Mouse (Mus musculus) retina, postnatal 7 days (tissue): ENCODE data around the gene Casz1.

Experiments
- DNase-seq: peaks from one replicate; pipeline ENCODE4 v3.0.0-alpha.2; 2012; ENCODE audit warnings: low read depth, low spot score

Casz1 gene

GRCm38 (mm10) chr4:148804137-148804779, at the start of gene Casz1:
TSS of gene Casz1 (plus strand) at chr4:148804429.
- DNase-seq: peak; percentile 91

GRCm38 (mm10) chr4:148758863-148759262, 45.4 kb upstream of the Casz1 start:
- DNase-seq: no peak

DNA sequence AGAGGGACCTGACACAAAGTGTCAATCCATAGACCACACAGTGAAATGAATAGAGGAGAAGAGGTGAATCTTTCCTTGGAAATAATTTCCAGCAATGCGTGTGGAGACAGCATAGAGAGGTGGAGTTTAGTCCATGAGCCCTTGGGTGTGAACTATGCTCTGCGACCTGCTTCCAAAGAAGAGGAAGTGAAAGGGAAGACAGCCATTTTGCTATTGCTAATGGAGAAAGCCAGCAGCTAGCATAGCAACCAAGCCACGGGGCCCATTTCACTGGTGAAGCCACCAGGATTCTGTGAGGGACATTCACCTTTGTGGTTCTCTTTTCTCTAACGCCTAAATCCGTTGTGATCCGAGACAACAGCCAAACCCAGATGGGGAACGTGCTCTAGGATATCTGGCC, 44.1 kb upstream of the Casz1 start:
- DNase-seq: no peak

- DNase-seq: no peak
Observed at GRCm38 (mm10) chr4:148766021-148766775, 38.0 kb upstream of the Casz1 start.

- DNase-seq: no peak
Observed at GRCm38 (mm10) chr4:148767655-148768305, 36.4 kb upstream of the Casz1 start.

GRCm38 (mm10) chr4:148768649-148769048, 35.6 kb upstream of the Casz1 start:
- no peak for DNase-seq

GRCm38 (mm10) chr4:148770582-148771408, 33.4 kb upstream of the Casz1 start:
- DNase-seq: no peak

DNA sequence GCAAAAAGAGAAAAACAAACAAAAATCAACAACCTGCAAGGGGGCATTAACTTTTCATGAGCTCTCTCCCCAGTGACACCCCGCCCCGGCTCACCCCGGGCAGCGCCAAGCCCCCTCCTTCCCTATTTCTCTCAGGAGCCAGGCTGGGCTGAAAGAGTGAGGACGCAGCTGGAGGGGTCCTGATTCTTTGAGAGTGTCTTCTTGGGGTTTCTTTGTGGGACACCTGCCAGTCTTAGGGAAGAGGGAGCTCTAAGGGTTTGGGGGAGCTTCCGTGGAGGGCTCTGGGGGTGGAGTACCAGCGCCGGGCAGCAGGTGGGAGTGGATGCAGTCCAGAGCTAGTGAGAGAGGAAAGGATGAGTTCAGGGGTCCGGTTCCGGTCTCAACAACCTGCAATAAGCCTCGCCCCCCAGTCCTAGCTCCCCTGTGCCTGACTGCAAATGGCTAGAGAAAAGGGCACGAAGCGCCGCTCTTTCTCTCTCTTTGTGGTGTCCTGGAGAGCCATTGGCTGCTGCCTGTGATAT, 32.8 kb upstream of the Casz1 start:
- DNase-seq: no peak

DNA sequence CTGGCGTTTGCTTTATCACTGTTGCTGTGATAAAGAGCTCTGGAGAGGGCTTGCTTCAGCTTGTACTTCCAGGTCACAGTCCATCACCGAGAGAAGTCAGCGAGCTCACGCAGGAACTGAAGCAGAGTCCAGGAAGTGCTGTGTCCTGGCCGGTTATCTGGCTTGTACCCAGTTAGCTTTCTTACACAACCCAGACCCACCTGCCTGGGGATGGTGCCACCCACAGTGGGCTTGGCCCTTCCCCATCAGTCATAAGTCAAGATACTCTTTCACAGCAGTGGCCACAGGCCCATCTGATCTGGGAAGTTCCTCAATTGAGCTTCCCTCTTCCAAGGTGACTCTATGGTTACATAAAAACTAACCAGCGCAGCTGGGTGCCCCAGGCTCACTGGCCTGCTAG, 31.6 kb upstream of the Casz1 start:
- DNase-seq: no peak

GRCm38 (mm10) chr4:148774036-148774435, 30.2 kb upstream of the Casz1 start:
- DNase-seq: peak; percentile 65

DNA sequence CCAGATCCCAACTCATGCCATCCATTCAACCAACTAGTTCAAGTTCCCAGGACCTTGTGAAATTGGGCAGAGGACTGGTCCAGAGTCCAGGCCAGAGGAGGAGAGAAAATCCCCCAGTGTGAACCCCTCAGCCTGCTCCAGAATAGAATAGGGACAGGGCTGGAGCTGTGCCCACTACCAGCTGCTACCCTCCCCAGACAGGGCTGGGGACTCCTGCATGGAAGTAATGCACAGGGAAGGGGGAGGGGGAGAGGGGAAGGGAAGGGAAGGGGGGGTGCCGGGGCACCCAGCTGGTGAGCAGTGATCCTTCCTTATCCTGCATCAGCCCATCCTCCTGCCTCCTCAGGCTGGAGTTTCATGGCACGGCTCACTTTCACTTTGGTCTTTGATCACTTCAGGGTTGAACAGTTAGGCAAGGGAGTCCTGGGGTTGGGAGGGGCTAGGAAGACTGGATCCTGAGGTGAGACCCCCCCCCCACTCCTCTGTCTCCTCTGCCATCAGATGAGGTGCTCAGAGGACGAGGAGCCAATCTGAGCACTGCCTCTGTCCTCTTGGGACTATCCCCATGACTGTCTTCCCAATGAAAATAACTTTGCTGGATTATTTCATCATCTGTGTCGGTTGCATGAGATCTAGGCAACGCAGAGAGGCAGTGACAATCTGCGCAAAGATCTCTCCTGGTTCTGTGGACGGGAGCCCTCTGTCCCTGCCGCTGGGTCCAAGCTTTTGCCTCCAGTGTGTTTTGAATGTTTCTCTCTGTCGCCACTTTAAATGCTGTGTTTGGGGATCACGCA, 28.6 kb upstream of the Casz1 start:
- DNase-seq: no peak

DNA sequence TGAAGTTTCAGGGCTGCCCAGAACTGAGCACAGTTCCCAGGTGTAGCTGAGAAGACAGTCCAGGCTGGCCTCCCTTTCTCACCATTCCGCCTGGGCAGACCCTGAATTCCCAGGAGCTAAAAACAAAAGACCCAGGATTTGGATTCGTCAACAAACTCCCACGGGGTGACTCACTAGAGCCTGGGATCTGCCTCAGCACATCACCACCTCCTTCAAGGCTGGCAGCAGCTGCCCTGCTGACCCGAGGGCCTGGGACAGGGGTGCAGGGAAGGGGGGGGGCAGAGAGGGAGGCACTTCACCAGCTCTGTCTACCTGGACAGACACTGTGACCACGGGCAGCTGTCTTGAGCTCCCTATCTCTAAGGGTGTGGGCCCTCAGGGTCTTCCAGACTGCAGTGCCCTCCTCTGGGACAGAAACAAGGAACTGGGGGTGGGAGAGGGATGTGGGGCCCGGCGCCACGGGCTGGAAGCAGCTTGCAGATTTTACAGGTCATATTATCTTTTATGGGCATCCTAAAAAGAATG, 24.1 kb upstream of the Casz1 start:
- DNase-seq: no peak

DNA sequence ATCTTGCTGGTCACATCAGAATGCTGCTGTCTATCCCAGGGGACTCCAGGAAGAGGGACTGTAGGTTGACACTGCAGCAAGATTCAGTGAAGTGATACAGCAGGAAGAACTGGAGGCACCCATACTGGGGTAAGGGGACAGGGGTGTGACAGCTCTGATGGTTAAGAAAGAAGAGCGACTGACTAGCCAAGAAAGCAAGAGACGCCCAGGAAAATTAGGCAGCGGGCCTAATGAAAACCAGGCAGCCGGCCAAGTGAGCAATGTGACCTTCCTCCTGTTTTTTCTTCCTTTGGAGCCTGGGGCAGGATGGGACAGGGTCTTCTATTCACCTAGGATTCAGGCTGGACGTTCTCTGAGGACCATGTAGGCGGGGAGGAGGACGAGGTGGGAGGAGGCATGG, 22.7 kb upstream of the Casz1 start:
- DNase-seq: no peak

DNA sequence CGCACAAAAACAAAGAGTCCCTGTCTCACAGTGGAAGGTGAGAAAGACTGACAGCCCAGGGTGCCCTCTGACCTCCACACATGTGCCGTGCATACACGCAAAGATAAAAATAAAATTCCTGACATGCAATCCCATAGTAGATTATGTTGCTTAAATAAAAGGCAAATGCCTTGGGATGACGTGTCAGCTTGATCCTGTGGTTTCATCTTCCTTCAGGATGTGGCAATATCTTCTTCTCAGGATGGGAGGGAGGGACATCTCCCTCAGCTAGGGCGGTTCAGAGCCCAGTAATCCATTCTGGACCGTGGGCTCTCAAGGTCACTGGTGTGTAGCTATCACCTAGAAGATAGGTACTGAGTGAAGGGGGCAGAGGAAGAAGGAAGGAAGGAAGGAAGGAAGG, 21.3 kb upstream of the Casz1 start:
- no peak for DNase-seq

GRCm38 (mm10) chr4:148783760-148784159, 20.5 kb upstream of the Casz1 start:
- DNase-seq: no peak

- no peak for DNase-seq
Observed at GRCm38 (mm10) chr4:148785053-148785567, 19.1 kb upstream of the Casz1 start.

- DNase-seq: no peak
Observed at GRCm38 (mm10) chr4:148785995-148786394, 18.2 kb upstream of the Casz1 start.

GRCm38 (mm10) chr4:148790940-148791339, 13.3 kb upstream of the Casz1 start:
- no peak for DNase-seq

DNA sequence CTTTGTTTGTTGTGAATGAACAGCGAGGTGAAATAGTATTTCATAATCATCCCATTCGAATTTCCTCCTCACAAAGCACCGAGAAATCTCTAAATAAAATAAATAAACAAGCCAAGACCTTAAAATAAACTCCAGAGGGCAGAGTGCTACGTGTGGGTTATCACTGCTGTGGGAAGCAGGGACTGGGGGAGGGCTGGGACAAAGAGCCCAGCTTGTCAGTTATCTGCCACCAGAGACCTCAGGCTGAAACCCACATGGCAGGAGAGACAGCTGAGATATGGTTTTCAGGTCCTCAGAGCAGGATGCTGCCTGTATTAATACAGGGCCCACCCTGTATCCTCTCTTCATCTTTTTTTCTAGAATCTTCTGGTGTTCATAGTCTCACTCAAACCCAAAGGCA, 9.2 kb upstream of the Casz1 start:
- DNase-seq: no peak
